8 mouse cellular contexts compared by ENCODE assay signal in genomic region chr6:113000666-113001287, GRCm38 (mm10). TPM values are rescaled to one million over a fixed set of nuclear protein-coding genes. Genes with fewer than 3 reads are reported as not detected.
A peak's percentile ranks its signal among the peaks of the same experiment; 100 is the strongest.
DNase-seq lines count a peak whose midpoint lies in the region; ATAC-seq lines count a peak whose summit lies in the region.

No protein-coding gene starts in this region.

- no peak overlapping the region for H3K27ac ChIP-seq in brown adipose tissue, adult 24 weeks (replicated peaks; ENCODE audit: low read depth, low read length)
- H3K27ac ChIP-seq in heart, embryonic 14.5 days (replicated peaks in 1 of 2; ENCODE audit: control insufficient read depth in 1 of 2, insufficient read depth in 1 of 2, low read depth in 2 of 2, low read length in 2 of 2): no peak overlapping the region
- no peak overlapping the region for H3K27ac ChIP-seq in liver, embryonic 11.5 days (ENCODE audit: low read depth, low read length)
- H3K27ac ChIP-seq in stomach, embryonic 14.5 days (ENCODE audit: low read length): no peak overlapping the region

- no peaks in the 10 kb centered on the region for H3K4me1 ChIP-seq in brown adipose tissue, adult 24 weeks (ENCODE audit: control insufficient read depth, insufficient read depth, insufficient read length, low read length)
- peaks cover 0 to 2% of the 10 kb centered on the region in 2 experiments; a peak in 1 of 4 replicates for H3K4me1 ChIP-seq in heart, embryonic 14.5 days (ENCODE audit: control insufficient read depth in 2 of 2, insufficient read depth in 2 of 2, low read length in 2 of 2)
- no peaks in the 10 kb centered on the region for H3K4me1 ChIP-seq in liver, embryonic 11.5 days (replicated peaks; ENCODE audit: control insufficient read depth, insufficient read depth, low read length)
- no peaks in the 10 kb centered on the region for H3K4me1 ChIP-seq in stomach, embryonic 14.5 days (ENCODE audit: control insufficient read depth, insufficient read depth, low read length)

- ATAC-seq in heart, embryonic 14.5 days (ENCODE audit: insufficient number of reproducible peaks, insufficient read depth, low FRiP score, low read depth): 0 out of 2 replicates have a peak, but pooled peaks have one; percentile 61
- ATAC-seq in liver, embryonic 11.5 days (replicated peaks; ENCODE audit: low FRiP score): peak; percentile 76
- peak; percentile 86; the same call in 1 of the 2 replicates for ATAC-seq in stomach, embryonic 14.5 days (ENCODE audit: insufficient number of reproducible peaks, insufficient read depth, low FRiP score, low read depth)

- H3K9ac ChIP-seq in heart, embryonic 14.5 days (ENCODE audit: low read length): peak overlapping the region; percentile 56; the same call in 1 of the 2 replicates
- no peak overlapping the region for H3K9ac ChIP-seq in liver, embryonic 11.5 days (ENCODE audit: low read depth, low read length)
- no peak overlapping the region for H3K9ac ChIP-seq in stomach, embryonic 14.5 days (replicated peaks; ENCODE audit: low read depth, low read length)

- no peaks in the 10 kb centered on the region for H3K9me3 ChIP-seq in heart, embryonic 14.5 days (ENCODE audit: control insufficient read depth, low read length)
- no peaks in the 10 kb centered on the region for H3K9me3 ChIP-seq in liver, embryonic 11.5 days (ENCODE audit: control insufficient read depth, low read length)
- H3K9me3 ChIP-seq in stomach, embryonic 14.5 days (ENCODE audit: control insufficient read depth, low read depth, low read length): no peaks in the 10 kb centered on the region

- peak overlapping the region; percentile 55 for H3K4me2 ChIP-seq in heart, embryonic 14.5 days (ENCODE audit: low read length)
- H3K4me2 ChIP-seq in liver, embryonic 11.5 days: no peak overlapping the region
- H3K4me2 ChIP-seq in stomach, embryonic 14.5 days (replicated peaks; ENCODE audit: low read depth, low read length): no peak overlapping the region

- DNase-seq in CD4-positive, CD25-positive, alpha-beta regulatory T cell, adult 2 months (ENCODE audit: low read depth, low spot score): peak; percentile 82
- peak; percentile 80 for DNase-seq in fibroblast of lung, adult 2 months (ENCODE audit: low read depth)
- peak; percentile 95 for DNase-seq in kidney, postnatal 10 days
- DNase-seq in liver, embryonic 11.5 days (ENCODE audit: low spot score): peak; percentile 74
- peak; percentile 76 for DNase-seq in naive thymus-derived CD4-positive, alpha-beta T cell, adult 2 months (ENCODE audit: low read depth)

- no peaks in the 10 kb centered on the region for H3K36me3 ChIP-seq in heart, embryonic 14.5 days (ENCODE audit: control insufficient read depth, insufficient read depth, low read length)
- no peaks in the 10 kb centered on the region for H3K36me3 ChIP-seq in liver, embryonic 11.5 days (ENCODE audit: control insufficient read depth, insufficient read depth, low read length)
- no peaks in the 10 kb centered on the region for H3K36me3 ChIP-seq in stomach, embryonic 14.5 days (ENCODE audit: control insufficient read depth, insufficient read depth, low read length)

- 32% methylated on average over 11 of the region's 11 CpGs for WGBS in heart, embryonic 14.5 days
- WGBS in liver, embryonic 11.5 days: 36% methylated on average over 11 of the region's 11 CpGs
- WGBS in stomach, embryonic 14.5 days: 39% methylated on average over 11 of the region's 11 CpGs

- 0 out of 2 replicates have a peak overlapping the region, but pooled peaks have one; percentile 5 for H3K4me3 ChIP-seq in brown adipose tissue, adult 24 weeks (ENCODE audit: insufficient read depth, low read depth, low read length)
- no peak overlapping the region for H3K4me3 ChIP-seq in heart, embryonic 14.5 days (ENCODE audit: control insufficient read depth in 1 of 2, insufficient read depth in 1 of 2, low read depth in 1 of 2, low read length in 2 of 2)
- no peak overlapping the region for H3K4me3 ChIP-seq in liver, embryonic 11.5 days (ENCODE audit: low read depth, low read length)
- no peak overlapping the region for H3K4me3 ChIP-seq in stomach, embryonic 14.5 days (ENCODE audit: low read depth, low read length)

- no peaks in the 10 kb centered on the region for H3K27me3 ChIP-seq in heart, embryonic 14.5 days (ENCODE audit: control insufficient read depth, insufficient read depth, low read length)
- H3K27me3 ChIP-seq in liver, embryonic 11.5 days (replicated peaks; ENCODE audit: control insufficient read depth, insufficient read depth, low read length): no peaks in the 10 kb centered on the region
- H3K27me3 ChIP-seq in stomach, embryonic 14.5 days (ENCODE audit: control insufficient read depth, insufficient read depth, low read length): no peaks in the 10 kb centered on the region

RNA-seq across cellular contexts. Expression of gene Thumpd3, which starts 45.2 kb away (rescaled TPM):
- polyA plus RNA-seq in brown adipose tissue, adult 24 weeks (2012; ENCODE audit: insufficient read depth, insufficient read length, missing spikeins): 25.4 and 34.9 TPM in 2 replicates
- polyA plus RNA-seq in heart, embryonic 14.5 days (2014; fragmentation: Nextera tagmentation; extraction: Ambion mirVana): 30.9 and 31.1 TPM in 2 replicates
- 70.5 and 72.5 TPM in 2 replicates for polyA plus RNA-seq in liver, embryonic 11.5 days (2014; fragmentation: Nextera tagmentation; extraction: Ambion mirVana)
- polyA plus RNA-seq in stomach, embryonic 14.5 days (2014; fragmentation: Nextera tagmentation; extraction: Ambion mirVana): 42.6 and 47.0 TPM in 2 replicates

RNA-seq across cellular contexts. Expression of gene Srgap3, which starts 53.7 kb away (rescaled TPM):
- 0.71 TPM in 1 of 2 replicates, not detected in the other for polyA plus RNA-seq in brown adipose tissue, adult 24 weeks (2012; ENCODE audit: insufficient read depth, insufficient read length, missing spikeins)
- polyA plus RNA-seq in heart, embryonic 14.5 days (2014; fragmentation: Nextera tagmentation; extraction: Ambion mirVana): 0.81 and 1.1 TPM in 2 replicates
- 2.3 and 3.5 TPM in 2 replicates for polyA plus RNA-seq in liver, embryonic 11.5 days (2014; fragmentation: Nextera tagmentation; extraction: Ambion mirVana)
- polyA plus RNA-seq in stomach, embryonic 14.5 days (2014; fragmentation: Nextera tagmentation; extraction: Ambion mirVana): 13.3 and 15.3 TPM in 2 replicates
